Mouse (Mus musculus): ENCODE data around the gene Ahcyl2.

The Ahcyl2 gene

DNA sequence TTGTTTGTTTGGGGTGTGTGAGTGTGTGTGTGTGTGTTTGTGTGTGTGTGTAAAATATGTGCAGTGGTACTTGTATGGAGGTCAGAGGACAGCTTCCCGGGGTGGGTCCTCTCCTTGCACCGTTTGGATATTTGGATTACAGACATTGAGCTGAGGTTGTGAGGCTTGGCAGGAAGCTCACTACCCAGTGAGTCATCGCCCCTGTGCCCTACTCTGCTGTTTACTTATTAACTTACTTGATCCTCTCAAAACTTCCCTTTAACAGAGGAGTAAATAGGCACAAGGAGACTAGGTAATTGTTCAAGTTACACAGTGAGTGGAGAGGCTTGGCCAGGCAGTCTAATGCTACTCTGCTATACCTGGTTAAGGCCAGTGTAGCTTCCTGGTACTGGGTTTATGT, 81.0 kb downstream of the Ahcyl2 start:
- in situ Hi-C loops (cut with MboI; ENCODE audit: unreplicated experiment in 2 of 2): no loop called here

DNA sequence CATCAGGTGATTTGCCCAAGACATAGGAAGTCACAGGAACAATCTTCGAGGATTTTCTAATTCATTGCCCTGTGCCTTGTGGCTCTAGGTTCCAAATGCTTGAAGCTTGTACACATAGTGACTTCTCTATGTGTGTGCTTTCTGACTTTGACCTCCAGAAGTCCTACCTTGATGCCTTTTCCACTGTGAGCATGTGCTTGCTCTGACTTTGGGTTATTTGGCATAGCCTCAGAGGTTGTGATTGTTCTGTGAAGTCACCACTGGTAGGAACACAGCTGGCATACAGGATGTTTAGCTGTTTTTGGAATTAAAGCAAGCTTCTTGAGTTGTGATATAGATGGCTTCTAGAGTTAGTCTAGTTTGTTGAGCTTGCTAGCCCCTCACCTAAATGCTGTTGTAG, 82.3 kb downstream of the Ahcyl2 start:
- in situ Hi-C loops (cut with MboI; ENCODE audit: unreplicated experiment in 2 of 2): loop anchor here (5.0 to 25.0 kb wide), 4 partner anchors 232 to 1162 kb away; no protein-coding TSS in a partner anchor

DNA sequence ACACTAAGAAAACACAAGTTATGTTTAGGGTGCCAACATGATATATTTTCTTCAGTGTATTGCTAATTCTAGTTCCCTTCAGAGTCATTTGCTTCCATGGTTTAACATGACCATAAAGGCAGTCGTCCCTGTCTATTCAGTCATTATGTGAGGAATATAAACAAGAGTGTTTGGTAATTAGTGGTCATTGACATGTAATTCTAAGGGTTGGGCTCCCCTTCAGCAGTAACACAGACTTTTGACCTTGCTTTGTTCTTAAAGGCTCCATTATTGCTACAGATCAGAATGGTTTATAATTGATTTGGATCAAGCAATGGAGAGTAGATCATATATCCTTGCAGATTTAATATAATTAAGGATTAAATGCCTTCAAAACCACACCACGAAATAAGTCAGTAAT, 82.9 kb downstream of the Ahcyl2 start:
- in situ Hi-C loops (cut with MboI; ENCODE audit: unreplicated experiment in 2 of 2): loop anchor here (5.0 to 25.0 kb wide), 4 partner anchors 232 to 1162 kb away; no protein-coding TSS in a partner anchor

DNA sequence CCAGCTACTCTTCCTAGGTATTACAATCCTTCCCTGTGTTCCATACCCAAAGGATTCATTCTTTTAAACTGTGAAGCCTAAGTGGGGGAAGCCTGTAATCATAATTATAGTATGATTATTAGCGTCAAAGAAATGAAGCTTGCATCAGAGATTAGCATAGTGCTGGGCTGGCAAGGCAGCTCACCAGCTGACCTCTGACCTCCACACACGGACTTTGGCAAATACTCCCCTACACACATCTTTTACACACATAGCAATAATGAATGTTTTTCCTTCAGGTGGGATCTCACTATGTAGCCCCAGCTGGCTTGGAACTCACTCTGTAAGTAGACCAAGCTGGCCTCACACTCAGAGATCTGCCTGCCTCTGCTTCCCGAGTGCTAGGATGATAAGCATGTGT, 84.1 kb downstream of the Ahcyl2 start:
- in situ Hi-C loops (cut with MboI; ENCODE audit: unreplicated experiment in 2 of 2): loop anchor here (5.0 to 25.0 kb wide), 4 partner anchors 230 to 1160 kb away; no protein-coding TSS in a partner anchor

DNA sequence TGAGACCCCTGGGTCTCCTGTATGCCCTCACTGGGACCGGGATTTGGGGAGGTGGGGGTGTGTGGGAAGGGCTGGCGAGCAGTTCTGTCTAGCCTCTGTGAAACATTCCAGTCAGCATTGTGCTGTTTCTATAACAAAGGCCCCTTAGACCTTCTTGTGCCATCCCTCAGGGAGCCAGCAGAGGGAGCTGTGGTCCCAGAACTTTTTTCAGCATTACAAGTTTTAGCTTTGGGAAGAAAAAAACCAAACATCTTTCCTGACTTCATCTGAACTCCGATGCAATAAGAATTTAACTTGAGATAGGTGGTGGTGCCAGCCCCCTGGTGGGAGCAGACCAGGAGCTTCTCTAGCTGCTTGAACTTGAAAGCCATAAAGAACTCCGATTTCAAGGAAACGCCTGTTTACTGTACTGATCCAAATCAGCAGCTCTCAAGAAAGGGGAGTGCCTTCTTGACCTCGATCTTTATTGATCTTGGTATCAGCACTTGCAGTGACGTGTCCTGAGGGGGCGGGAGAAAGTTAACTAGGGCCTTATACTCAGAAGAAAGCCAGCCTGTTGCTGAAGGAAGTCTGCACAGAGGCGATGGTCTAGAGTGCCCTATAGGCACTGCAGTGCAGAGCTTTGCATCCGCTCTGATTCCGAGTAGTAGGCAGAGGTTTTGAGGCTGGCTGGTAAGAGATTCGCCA, 85.5 kb downstream of the Ahcyl2 start:
- in situ Hi-C loops (cut with MboI; ENCODE audit: unreplicated experiment in 2 of 2): loop anchor here (5.0 to 25.0 kb wide), 4 partner anchors 229 to 1159 kb away; no protein-coding TSS in a partner anchor

DNA sequence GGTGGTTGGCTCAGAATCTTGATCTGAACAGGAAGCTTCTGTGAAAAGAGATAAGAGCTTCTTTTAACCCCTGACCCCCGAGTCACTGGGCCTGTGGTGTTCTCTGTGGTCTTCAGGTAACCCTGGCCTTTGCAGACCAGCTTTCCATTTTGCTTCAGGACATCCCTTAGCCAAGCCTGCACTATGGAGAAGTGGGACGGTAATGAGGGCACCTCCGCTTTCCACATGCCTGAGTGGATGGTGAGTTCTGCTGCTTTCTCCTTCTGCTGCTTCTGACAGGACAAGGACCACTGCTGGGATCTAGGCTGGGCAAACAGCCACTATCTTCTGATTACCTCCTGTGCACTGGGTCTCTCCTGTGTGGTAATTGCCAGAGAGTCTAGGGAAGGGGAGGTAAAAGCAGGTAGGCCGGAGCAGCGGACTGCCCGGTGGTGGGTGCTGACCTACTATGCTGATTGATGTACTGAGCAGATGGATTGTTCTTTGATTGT, 86.1 kb downstream of the Ahcyl2 start:
- in situ Hi-C loops (cut with MboI; ENCODE audit: unreplicated experiment in 2 of 2): loop anchor here (5.0 to 25.0 kb wide), 4 partner anchors 228 to 1158 kb away; no protein-coding TSS in a partner anchor

DNA sequence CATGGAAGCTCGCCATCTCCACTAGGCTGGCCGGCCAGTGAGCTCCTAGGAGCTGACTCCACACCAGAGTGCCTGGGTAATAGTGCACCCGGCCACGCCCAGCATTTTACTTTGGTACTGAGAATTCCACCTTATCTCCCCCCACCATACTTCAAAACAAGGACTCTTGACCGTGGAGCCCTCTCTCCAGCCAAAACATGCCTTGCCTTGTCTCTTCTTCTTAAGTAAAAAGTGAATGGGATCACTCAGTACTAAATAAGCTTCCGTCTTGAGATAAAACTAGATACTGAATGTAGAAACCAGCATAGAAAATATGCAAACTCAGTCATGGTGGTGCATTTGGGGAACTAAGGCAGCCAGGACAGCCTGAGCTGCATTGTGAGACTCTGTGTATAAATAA, 90.8 kb downstream of the Ahcyl2 start:
- in situ Hi-C loops (cut with MboI; ENCODE audit: unreplicated experiment in 2 of 2): loop anchor here in 1 of 2 experiments (25.0 kb wide), 1 partner anchor 1154 kb away; no protein-coding TSS in a partner anchor

DNA sequence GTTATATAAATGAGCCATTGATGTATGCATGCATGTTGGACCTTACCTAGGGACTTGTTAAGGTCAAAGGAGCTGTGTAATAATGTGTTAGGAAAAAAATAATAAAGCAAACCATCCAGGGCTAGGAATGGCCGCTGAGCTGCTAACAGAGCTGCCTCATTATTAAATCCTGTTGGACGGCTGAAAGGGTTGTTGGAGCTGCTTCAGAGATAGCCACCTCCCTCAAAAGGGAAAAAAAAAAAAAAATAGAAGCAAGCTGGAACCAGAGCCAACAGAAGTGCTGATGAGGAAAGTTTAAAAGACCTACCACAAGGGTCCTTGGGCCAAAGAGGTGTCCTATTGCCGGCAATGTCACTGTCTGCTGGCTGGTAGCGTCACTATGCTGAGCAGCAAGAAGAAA, 91.5 kb downstream of the Ahcyl2 start:
- in situ Hi-C loops (cut with MboI; ENCODE audit: unreplicated experiment in 2 of 2): loop anchor here in 1 of 2 experiments (25.0 kb wide), 1 partner anchor 1153 kb away; no protein-coding TSS in a partner anchor

DNA sequence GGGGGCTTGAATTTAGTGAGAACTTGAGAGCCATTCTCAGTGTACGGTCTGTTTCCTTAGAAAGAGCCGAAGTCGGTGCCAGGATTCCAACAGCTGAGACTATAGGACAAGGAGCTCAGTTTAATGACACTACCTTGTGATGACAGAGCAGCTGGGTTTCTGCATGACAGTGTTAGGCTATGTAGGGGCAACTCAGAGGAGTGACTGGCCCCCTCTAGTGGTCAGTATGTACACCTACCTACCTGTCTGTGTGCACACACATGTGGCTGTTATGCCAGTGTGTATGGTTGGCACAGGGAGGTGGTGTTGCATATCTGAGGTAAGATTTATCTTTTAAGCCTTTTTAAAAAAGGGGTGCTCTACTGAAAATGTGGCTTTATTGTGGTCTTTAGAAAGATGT, 92.4 kb downstream of the Ahcyl2 start:
- in situ Hi-C loops (cut with MboI; ENCODE audit: unreplicated experiment in 2 of 2): loop anchor here in 1 of 2 experiments (25.0 kb wide), 1 partner anchor 1152 kb away; no protein-coding TSS in a partner anchor

DNA sequence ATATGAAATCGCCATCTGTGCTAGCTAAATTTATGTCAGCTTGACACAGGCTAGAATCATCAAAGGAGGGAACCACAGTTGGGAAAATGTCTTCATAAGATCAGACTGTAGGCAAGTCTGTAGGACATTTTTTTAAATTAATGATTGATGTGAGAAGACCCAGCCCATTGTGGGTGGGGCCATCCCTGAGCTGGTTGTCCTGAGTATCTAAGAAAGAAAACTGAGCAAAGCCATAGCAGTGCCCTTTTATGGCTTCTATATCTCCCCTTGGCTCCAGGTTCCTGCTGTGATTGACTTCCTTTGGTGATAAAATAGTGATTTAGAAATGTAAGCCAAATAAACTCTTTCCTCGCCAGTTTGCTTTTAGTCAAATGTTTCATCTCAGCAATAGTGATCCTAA, 97.1 kb downstream of the Ahcyl2 start:
- in situ Hi-C loops (cut with MboI; ENCODE audit: unreplicated experiment in 2 of 2): loop anchor here in 1 of 2 experiments (25.0 kb wide), 1 partner anchor 1147 kb away; no protein-coding TSS in a partner anchor

DNA sequence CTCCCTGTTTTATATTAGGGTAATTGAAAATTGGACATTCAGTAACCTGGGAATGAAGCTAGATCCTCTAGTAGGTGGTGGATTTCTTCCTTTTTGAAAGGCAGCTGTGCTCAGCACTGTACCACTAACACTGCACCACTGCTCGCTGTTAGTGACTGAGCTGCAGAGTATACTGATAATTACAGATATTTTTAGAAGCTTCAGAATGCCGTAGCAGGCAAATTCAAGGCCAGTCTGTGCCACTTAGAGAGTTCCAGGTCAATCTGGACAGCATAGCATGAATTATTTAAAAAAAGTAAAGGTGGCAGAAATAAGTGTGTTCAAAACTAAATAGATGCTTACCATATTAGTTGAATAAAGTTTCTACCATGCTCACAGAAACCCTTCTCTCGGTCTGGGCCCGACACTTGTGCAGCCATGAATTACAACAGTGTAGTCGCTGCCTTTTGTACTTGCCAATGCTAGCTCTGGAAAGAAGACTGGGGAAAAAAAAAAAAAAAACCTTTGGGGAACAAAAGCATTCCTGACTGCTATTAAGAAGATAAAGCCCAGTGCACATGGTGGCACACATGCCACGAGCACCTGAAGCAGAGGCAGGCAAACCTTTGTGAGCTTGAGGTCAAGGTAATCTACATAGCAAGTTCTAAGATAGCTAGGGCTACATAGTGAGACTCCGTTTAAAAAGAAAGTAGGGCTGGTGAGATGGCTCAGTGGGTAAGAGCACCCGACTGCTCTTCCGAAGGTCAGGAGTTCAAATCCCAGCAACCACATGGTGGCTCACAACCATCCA, 99.3 kb downstream of the Ahcyl2 start:
- in situ Hi-C loops (cut with MboI; ENCODE audit: unreplicated experiment in 2 of 2): loop anchor here in 1 of 2 experiments (25.0 kb wide), 1 partner anchor 1145 kb away; no protein-coding TSS in a partner anchor

DNA sequence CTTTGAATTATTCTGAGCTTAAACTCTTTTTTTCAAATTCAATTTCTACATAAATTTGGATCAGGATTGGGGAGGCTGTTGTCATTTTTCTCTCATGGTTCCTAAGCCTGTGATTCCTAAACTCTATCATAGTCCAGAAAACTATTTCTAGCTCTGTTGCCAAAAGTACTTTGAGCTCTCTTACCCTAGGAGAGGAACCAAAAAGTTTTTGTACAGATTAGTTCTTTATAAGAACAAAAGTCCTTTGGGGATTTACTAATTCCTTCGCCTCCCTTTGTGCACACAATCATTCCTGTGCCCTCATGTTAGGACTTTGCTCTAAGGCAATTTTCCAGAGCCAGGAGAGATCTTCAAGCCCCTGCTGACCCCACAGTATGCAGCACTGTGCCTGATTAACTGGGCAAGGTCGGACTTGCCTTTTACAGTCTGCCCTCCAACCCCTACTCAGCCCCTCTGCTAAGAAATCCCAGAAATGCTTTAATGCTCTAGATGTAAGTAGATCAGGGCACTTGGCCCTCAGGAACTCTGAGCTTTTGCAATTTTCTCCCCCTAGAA, 100.6 kb downstream of the Ahcyl2 start:
- in situ Hi-C loops (cut with MboI; ENCODE audit: unreplicated experiment in 2 of 2): loop anchor here in 1 of 2 experiments (25.0 kb wide), 1 partner anchor 1144 kb away; no protein-coding TSS in a partner anchor

DNA sequence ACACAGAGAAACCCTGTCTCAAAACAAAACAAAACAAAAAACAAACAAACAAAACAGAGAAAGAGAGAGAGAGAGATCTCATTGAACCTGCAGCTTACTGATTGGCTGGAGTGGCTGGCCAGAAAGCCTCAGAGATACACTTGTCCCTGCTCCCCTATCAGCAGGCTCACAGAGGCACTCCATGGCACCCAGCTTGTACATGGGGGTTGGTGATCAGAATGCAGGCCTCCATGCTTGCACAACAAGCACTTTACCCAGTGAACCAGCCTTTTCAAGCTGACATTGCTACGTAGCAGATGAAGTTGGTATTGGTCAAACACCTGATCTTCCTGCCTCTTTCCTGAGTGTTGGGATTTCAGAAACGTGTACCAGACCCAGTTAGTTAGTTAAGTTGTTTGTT, 105.8 kb downstream of the Ahcyl2 start:
- in situ Hi-C loops (cut with MboI; ENCODE audit: unreplicated experiment in 2 of 2): loop anchor here in 1 of 2 experiments (25.0 kb wide), 1 partner anchor 1139 kb away; no protein-coding TSS in a partner anchor

DNA sequence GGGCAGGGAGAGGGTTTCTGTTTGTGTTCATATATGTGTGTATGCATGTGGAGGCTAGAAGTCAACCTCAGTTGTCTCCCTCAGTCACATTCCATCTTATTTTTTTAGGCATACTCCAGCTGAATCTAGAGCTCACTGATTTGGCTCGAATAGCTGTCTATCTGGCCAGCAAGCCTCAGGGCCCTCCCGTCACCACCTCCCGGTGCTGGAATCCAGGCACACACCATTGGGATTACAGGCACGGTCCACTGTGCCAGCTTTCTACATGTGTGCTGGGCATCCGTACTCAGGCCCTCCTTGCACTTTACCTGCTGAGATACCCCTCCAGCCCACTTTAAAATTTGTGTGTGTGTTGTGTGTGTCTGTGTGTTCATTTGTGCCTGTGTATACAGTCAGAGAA, 107.8 kb downstream of the Ahcyl2 start:
- in situ Hi-C loops (cut with MboI; ENCODE audit: unreplicated experiment in 2 of 2): no loop called here

DNA sequence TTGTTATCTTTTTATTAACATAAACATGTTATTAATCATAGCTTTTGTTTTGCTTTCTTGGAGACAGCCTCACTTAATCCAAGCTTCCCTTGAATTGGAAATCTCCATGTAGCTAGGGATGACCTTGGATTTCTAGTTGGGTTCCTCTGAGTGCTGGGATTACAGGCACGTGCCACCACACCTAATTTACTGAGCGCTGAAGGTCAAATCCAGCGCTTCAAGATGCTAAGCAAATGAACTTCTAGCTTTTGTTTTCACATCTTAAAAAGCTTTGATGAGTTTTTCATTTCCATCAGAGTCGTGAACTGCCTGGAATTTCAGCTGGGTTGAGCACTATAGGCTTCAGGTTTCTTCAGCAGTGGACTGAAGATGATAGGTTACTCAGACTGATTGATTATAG, 109.0 kb downstream of the Ahcyl2 start:
- in situ Hi-C loops (cut with MboI; ENCODE audit: unreplicated experiment in 2 of 2): no loop called here

DNA sequence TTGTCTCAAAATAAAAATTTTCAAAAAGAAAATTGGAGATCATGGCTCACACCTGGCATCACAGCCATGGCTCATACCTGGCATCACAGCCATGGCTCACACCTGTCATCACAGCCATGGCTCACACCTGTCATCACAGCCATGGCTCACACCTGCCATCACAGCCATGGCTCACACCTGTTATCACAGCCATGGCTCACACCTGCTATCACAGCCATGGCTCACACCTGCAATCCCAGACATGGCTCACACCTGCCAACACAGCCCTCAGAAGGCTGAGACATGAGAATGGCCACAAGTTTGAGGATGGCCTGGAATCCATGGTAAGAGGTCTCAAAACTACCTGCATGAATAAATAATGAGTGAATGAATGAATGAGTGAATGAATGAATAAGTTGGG, 111.8 kb downstream of the Ahcyl2 start:
- in situ Hi-C loops (cut with MboI; ENCODE audit: unreplicated experiment in 2 of 2): no loop called here

DNA sequence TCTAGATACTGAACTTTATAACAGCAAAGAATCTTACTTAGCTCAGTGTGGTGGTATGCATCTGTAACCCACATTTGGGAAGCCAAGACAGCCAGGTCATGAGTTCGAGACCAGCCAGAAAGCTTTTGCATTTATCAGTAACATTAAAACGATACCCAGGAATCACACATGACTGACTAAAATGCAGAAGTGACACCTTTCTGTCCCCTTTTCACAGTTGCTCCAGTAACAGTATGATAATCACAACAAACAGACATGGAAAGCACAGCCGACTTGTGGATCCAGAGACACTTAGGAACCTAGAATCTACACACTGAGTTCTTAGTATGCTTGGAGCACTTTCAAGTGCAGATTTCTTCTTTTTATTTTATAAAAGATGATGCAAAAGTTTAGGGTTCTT, 113.0 kb downstream of the Ahcyl2 start:
- in situ Hi-C loops (cut with MboI; ENCODE audit: unreplicated experiment in 2 of 2): no loop called here

DNA sequence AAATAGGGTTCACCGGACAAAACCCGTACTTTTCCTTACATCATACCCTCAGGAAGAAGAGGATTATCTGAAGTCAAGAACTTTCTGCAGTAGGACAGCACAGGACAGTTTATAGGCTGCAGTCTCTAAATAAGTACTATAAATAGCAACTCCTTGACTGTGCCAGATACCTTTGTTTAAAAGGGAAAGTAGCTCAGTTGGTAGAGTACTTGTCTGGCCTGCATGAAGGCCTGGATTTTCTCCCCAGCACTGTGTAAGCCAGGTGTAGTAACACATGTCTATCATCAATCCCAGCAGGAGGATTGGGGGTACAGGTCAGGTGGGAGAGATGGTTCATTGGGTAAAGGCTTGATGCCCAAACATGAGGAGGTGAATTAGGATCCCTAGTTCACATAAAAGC, 114.1 kb downstream of the Ahcyl2 start:
- in situ Hi-C loops (cut with MboI; ENCODE audit: unreplicated experiment in 2 of 2): no loop called here

DNA sequence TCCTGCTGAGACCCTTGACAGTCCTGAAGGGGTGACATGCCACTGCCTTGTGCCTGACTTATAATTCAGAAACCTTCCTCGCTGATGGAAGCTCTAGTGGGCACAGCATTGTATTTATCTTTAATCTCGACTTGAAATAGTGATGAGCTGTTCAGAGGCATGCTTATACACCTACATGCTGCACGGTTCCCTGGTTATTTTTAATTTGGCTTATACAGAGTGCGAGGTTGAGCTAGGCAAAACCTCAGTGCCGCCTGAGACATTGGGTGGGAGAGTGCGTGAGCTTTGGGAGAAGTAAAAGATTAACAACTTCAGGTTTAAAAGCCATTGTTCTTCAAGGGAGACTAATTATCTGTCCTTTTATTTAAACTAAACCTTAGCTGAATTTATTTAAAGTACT, 115.1 kb downstream of the Ahcyl2 start:
- in situ Hi-C loops (cut with MboI; ENCODE audit: unreplicated experiment in 2 of 2): no loop called here

DNA sequence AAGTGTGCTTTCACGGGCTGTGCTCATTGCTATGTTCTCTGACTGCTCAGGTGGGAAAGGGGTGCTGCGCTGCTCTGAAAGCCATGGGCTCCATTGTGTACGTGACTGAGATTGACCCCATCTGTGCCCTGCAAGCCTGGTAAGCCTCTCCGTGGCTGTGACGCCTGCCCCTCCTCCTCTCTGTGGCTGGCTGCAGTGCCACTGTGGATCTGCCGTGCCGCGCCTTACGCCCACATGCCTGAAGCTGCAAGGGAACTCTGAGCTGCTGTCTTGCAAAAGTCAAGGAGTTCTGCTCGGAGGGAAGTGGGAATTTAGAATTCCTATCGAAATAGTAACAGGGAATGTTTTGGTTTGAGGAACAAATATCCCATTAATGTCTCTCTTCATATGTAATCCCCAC, 123.3 kb downstream of the Ahcyl2 start:
- in situ Hi-C loops (cut with MboI; ENCODE audit: unreplicated experiment in 2 of 2): no loop called here

DNA sequence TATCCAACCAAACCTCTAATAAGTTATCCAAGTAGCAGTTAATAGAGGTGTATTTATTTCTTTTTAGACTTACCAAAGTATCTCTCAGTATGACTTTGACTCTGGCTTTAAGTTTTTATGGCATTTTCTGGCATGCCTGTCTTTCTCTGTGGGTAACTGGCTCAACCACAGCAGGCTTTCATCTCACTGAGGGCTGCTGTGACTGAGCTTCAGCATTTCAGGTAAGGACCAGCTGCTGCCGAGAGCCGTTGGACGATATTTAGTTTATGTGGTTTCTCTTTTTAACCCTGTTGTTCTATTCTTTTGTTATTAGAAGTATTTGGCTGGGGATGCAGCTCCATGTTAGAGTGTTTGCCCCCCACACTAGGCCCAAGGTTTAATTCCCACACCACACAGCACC, 129.2 kb downstream of the Ahcyl2 start:
- in situ Hi-C loops (cut with MboI; ENCODE audit: unreplicated experiment in 2 of 2): no loop called here

Measured in v-Abl transformed pro-B cells (cell line).